Mouse (Mus musculus) stomach, embryonic 14.5 days (tissue): ENCODE data around the gene Dnajc27. TPM values are rescaled to one million over a fixed set of nuclear protein-coding genes. Genes with fewer than 3 reads are reported as not detected.

ENCODE experiments used
- ATAC-seq: fragments of 200-750 bp; cut with Nextera tagmentation; 2 replicates; pipeline ENCODE4 v1.8.0; 2017; ENCODE audit warnings: low read depth, moderate TSS enrichment; ENCODE audit not compliant: insufficient number of reproducible peaks, insufficient read depth, low FRiP score
- H3K27ac ChIP-seq: fragments of 300-500 bp; sonication (generic); 2 replicates; pipeline ENCODE4 v1.5.1; 2014; ENCODE audit warnings: mild to moderate bottlenecking, low read length, moderate library complexity, mixed read lengths
- H3K27me3 ChIP-seq: fragments of 300-500 bp; sonication (generic); 2 replicates; pipeline ENCODE4 v1.6.1; 2014; ENCODE audit warnings: low read length, control low read depth, mixed read lengths; ENCODE audit not compliant: control insufficient read depth, insufficient read depth
- H3K36me3 ChIP-seq: fragments of 300-500 bp; sonication (generic); 2 replicates; pipeline ENCODE4 v1.6.1; 2014; ENCODE audit warnings: mild to moderate bottlenecking, control low read depth, low read length, moderate library complexity, mixed read lengths; ENCODE audit not compliant: control insufficient read depth, insufficient read depth
- H3K4me1 ChIP-seq: fragments of 300-500 bp; sonication (generic); 2 replicates; pipeline ENCODE4 v1.6.1; 2014; ENCODE audit warnings: low read length, control low read depth, mixed read lengths; ENCODE audit not compliant: control insufficient read depth, insufficient read depth
- H3K4me2 ChIP-seq: fragments of 300-500 bp; sonication (generic); replicated peaks from 2 replicates; pipeline ENCODE4 v1.6.1; 2014; ENCODE audit warnings: low read depth, low read length, control low read depth
- H3K4me3 ChIP-seq: fragments of 300-500 bp; sonication (generic); 2 replicates; pipeline ENCODE4 v1.5.1; 2014; ENCODE audit warnings: low read depth, low read length, control low read depth
- H3K9ac ChIP-seq: fragments of 300-500 bp; sonication (generic); replicated peaks from 2 replicates; pipeline ENCODE4 v1.6.1; 2014; ENCODE audit warnings: low read depth, mild to moderate bottlenecking, control low read depth, low read length, moderate library complexity, mixed read lengths
- H3K9me3 ChIP-seq: fragments of 300-500 bp; sonication (generic); 2 replicates; pipeline ENCODE4 v1.6.1; 2016; ENCODE audit warnings: low read depth, low read length, control low read depth; ENCODE audit not compliant: control insufficient read depth
- WGBS: fragments of 180-500 bp; shearing (Covaris S2); extraction: QIAGEN DNeasy Blood & Tissue Kit; methylation state at CpG from one replicate; pipeline ENCODE4 v1.1.7; 2014; 5-methylcytosine and 5-hydroxymethylcytosine counted together
- polyA plus RNA-seq: library from polyadenylated mRNA; unstranded; fragments of >200 nt; fragmentation: Nextera tagmentation; extraction: Ambion mirVana; gene quantifications from 2 replicates; pipeline ENCODE4 v1.2.1, GENCODE M21; 2014

Gene Dnajc27
- polyA plus RNA-seq, 1 experiment from 2014 or later, result 8.3 TPM

GRCm38 (mm10) chr12:4050861-4051425 lies 31.4 kb upstream of the Dnajc27 start:
- ATAC-seq, result no peak
- H3K27ac ChIP-seq, result no peak overlapping the region

GRCm38 (mm10) chr12:4053643-4054042 lies 28.7 kb upstream of the Dnajc27 start:
- no peak overlapping the region for H3K4me3 ChIP-seq
- H3K4me1 ChIP-seq, result no peaks in the 10 kb centered on the region
- H3K9ac ChIP-seq, result no peak overlapping the region
- no peak for ATAC-seq
- 63% methylated on average over 3 of the region's 3 CpGs for WGBS
- H3K4me2 ChIP-seq, result no peak overlapping the region
- no peaks in the 10 kb centered on the region for H3K9me3 ChIP-seq
- H3K36me3 ChIP-seq, result no peaks in the 10 kb centered on the region
- no peak overlapping the region for H3K27ac ChIP-seq
- no peaks in the 10 kb centered on the region for H3K27me3 ChIP-seq

More at GRCm38 (mm10) chr12:4050861-4051425, 31.4 kb upstream of the Dnajc27 start:
- Histone ChIP-seq H3K9ac (no peak overlapping the region), H3K9me3 (no peaks in the 10 kb centered on the region), H3K4me3 (no peak overlapping the region), H3K27me3 (no peaks in the 10 kb centered on the region), H3K4me1 (no peaks in the 10 kb centered on the region), H3K4me2 (no peak overlapping the region), H3K36me3 (no peaks in the 10 kb centered on the region)
- WGBS, result 59% methylated on average over 9 of the region's 9 CpGs

GRCm38 (mm10) chr12:4054845-4055244 lies 27.5 kb upstream of the Dnajc27 start:
- no peaks in the 10 kb centered on the region for H3K9me3 ChIP-seq
- H3K9ac ChIP-seq, result no peak overlapping the region
- no peak overlapping the region for H3K27ac ChIP-seq
- ATAC-seq, result no peak
- 30% methylated on average over 4 of the region's 4 CpGs for WGBS
- no peak overlapping the region for H3K4me2 ChIP-seq
- no peaks in the 10 kb centered on the region for H3K4me1 ChIP-seq
- no peaks in the 10 kb centered on the region for H3K27me3 ChIP-seq
- H3K36me3 ChIP-seq, result no peaks in the 10 kb centered on the region
- H3K4me3 ChIP-seq, result no peak overlapping the region

GRCm38 (mm10) chr12:4058321-4058720 lies 24.1 kb upstream of the Dnajc27 start:
- no peak overlapping the region for H3K9ac ChIP-seq
- H3K27ac ChIP-seq, result no peak overlapping the region
- H3K27me3 ChIP-seq, result no peaks in the 10 kb centered on the region
- H3K4me1 ChIP-seq, result no peaks in the 10 kb centered on the region
- H3K4me2 ChIP-seq, result no peak overlapping the region
- no peak for ATAC-seq
- H3K9me3 ChIP-seq, result no peaks in the 10 kb centered on the region
- no peak overlapping the region for H3K4me3 ChIP-seq
- H3K36me3 ChIP-seq, result no peaks in the 10 kb centered on the region
- WGBS, result 67% methylated on average over 9 of the region's 9 CpGs

- Histone ChIP-seq H3K4me2 (no peak overlapping the region), H3K9me3 (no peaks in the 10 kb centered on the region), H3K36me3 (no peaks in the 10 kb centered on the region), H3K4me3 (no peak overlapping the region), H3K9ac (no peak overlapping the region), H3K27me3 (no peaks in the 10 kb centered on the region), H3K4me1 (no peaks in the 10 kb centered on the region), H3K27ac (no peak overlapping the region)
- WGBS, result 84% methylated on average over 4 of the region's 4 CpGs
- no peak for ATAC-seq
Observed at GRCm38 (mm10) chr12:4059683-4060082, 22.7 kb upstream of the Dnajc27 start.

GRCm38 (mm10) chr12:4065498-4065897 lies 16.9 kb upstream of the Dnajc27 start:
- WGBS, result 89% methylated on average over 2 of the region's 2 CpGs
- H3K27me3 ChIP-seq, result no peaks in the 10 kb centered on the region

GRCm38 (mm10) chr12:4065944-4066343 lies 16.4 kb upstream of the Dnajc27 start:
- Histone ChIP-seq H3K4me1 (no peaks in the 10 kb centered on the region), H3K4me3 (no peak overlapping the region), H3K9ac (no peak overlapping the region), H3K36me3 (no peaks in the 10 kb centered on the region), H3K27ac (no peak overlapping the region), H3K27me3 (no peaks in the 10 kb centered on the region), H3K9me3 (no peaks in the 10 kb centered on the region), H3K4me2 (no peak overlapping the region)
- ATAC-seq, result no peak
- WGBS, result 49% methylated on average over 8 of the region's 8 CpGs

More at GRCm38 (mm10) chr12:4065498-4065897, 16.9 kb upstream of the Dnajc27 start:
- Histone ChIP-seq H3K9me3 (no peaks in the 10 kb centered on the region), H3K9ac (no peak overlapping the region), H3K4me3 (no peak overlapping the region), H3K27ac (no peak overlapping the region), H3K4me1 (no peaks in the 10 kb centered on the region), H3K36me3 (no peaks in the 10 kb centered on the region), H3K4me2 (no peak overlapping the region)
- ATAC-seq, result no peak

GRCm38 (mm10) chr12:4066681-4067459 lies 15.5 kb upstream of the Dnajc27 start:
- no peak overlapping the region for H3K4me2 ChIP-seq
- no peak overlapping the region for H3K4me3 ChIP-seq
- H3K9me3 ChIP-seq, result no peaks in the 10 kb centered on the region
- H3K27ac ChIP-seq, result no peak overlapping the region
- H3K4me1 ChIP-seq, result no peaks in the 10 kb centered on the region
- 67% methylated on average over 6 of the region's 6 CpGs for WGBS
- ATAC-seq, result no peak
- H3K9ac ChIP-seq, result no peak overlapping the region
- no peaks in the 10 kb centered on the region for H3K36me3 ChIP-seq
- no peaks in the 10 kb centered on the region for H3K27me3 ChIP-seq
